Mouse (Mus musculus) embryonic facial prominence, embryonic 14.5 days (tissue): Measurements from ENCODE around the gene Fam181a. TPM values are rescaled to one million over a fixed set of nuclear protein-coding genes. Genes with fewer than 3 reads are reported as not detected.

ENCODE experiments used
- ATAC-seq: fragments of 200-750 bp; cut with Nextera tagmentation; 2 replicates; pipeline ENCODE4 v1.8.0; 2017; ENCODE audit warnings: low read depth, moderate number of reproducible peaks, moderate TSS enrichment
- DNase-seq: peaks from one replicate; pipeline ENCODE4 v3.0.0-alpha.2; 2015; ENCODE audit warnings: low spot score
- H3K27ac ChIP-seq: fragments of 300-500 bp; sonication (generic); replicated peaks from 2 replicates; pipeline ENCODE4 v1.5.1; 2014; ENCODE audit warnings: low read depth, mild to moderate bottlenecking, low read length, moderate library complexity
- H3K27me3 ChIP-seq: fragments of 300-500 bp; sonication (generic); replicated peaks from 2 replicates; pipeline ENCODE4 v1.6.1; 2014; ENCODE audit warnings: low read length; ENCODE audit not compliant: control insufficient read depth, insufficient read depth
- H3K36me3 ChIP-seq: fragments of 300-500 bp; sonication (generic); 2 replicates; pipeline ENCODE4 v1.6.1; 2014; ENCODE audit warnings: low read length, mixed read lengths; ENCODE audit not compliant: control insufficient read depth, insufficient read depth
- H3K4me1 ChIP-seq: fragments of 300-500 bp; sonication (generic); 2 replicates; pipeline ENCODE4 v1.6.1; 2014; ENCODE audit warnings: antibody characterized with exemption, low read length; ENCODE audit not compliant: control insufficient read depth, insufficient read depth
- H3K4me2 ChIP-seq: fragments of 300-500 bp; sonication (generic); 2 replicates; pipeline ENCODE4 v1.6.1; 2014; ENCODE audit warnings: low read depth, mild to moderate bottlenecking, low read length, moderate library complexity, mixed read lengths
- H3K4me3 ChIP-seq: fragments of 300-500 bp; sonication (generic); 2 replicates; pipeline ENCODE4 v1.5.1; 2014; ENCODE audit warnings: low read depth, mild to moderate bottlenecking, low read length
- H3K9ac ChIP-seq: fragments of 300-500 bp; sonication (generic); 2 replicates; pipeline ENCODE4 v1.6.1; 2014; ENCODE audit warnings: low read depth, mild to moderate bottlenecking, low read length, moderate library complexity, mixed read lengths
- H3K9me3 ChIP-seq: fragments of 300-500 bp; sonication (generic); 2 replicates; pipeline ENCODE4 v1.6.1; 2016; ENCODE audit warnings: low read length; ENCODE audit not compliant: control insufficient read depth
- WGBS: fragments of 180-500 bp; shearing (Covaris S2); extraction: QIAGEN DNeasy Blood & Tissue Kit; methylation state at CpG from one replicate; pipeline ENCODE4 v1.1.7; 2014; 5-methylcytosine and 5-hydroxymethylcytosine counted together
- polyA plus RNA-seq: library from polyadenylated mRNA; unstranded; fragments of >200 nt; fragmentation: Nextera tagmentation; extraction: Ambion mirVana; gene quantifications from 2 replicates; pipeline ENCODE4 v1.2.1, GENCODE M21; 2014

Gene Fam181a
- polyA plus RNA-seq, 1 experiment from 2014 or later, result not detected

DNA sequence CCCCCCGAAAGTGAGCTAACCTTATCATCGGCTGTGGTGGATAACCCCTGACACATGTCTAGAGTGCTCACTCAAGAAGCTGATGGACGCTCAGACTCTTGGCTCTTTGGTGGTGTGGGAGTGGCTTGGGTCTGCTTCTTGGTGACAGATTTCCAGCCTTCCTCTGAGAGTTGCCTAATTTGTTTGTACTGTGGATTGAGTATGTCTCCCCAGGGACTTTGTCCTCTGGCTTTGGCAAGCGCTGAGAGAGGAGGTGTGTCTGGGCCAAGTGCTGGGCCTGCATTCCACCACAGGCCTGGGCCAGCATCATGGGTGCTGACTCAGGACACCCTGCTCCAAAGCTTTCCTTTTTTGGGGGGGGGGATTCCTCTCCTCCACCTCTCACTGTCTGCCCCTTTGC lies 28.9 kb upstream of the Fam181a start:
- ATAC-seq, result no peak
- WGBS, result 61% methylated on average over 4 of the region's 4 CpGs

DNA sequence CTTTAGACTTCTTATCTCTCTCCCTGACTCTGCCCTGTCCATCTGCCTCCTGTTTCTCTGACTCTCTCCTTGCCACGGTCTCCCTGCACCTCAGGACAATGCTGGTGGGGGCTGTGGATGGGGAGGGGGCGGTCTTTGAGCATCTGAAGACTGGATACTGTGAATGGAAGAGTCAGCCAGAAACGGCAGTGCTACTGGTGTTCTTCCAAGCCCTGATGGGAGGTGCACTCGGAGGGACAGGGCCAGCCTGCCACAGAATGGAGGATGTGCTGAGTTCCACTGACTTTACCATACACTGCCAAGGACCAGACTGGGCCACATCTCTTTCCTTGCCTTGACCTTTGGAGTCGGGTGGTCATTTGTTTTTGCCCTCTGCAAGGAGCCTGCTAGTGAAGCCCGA lies 27.8 kb upstream of the Fam181a start:
- no peak overlapping the region for H3K4me3 ChIP-seq
- no peak overlapping the region for H3K9ac ChIP-seq
- H3K9me3 ChIP-seq, result 0 out of 2 replicates have a peak, but pooled peaks cover 1% of the 10 kb centered on the region
- no peaks in the 10 kb centered on the region for H3K27me3 ChIP-seq
- H3K4me2 ChIP-seq, result no peak overlapping the region
- ATAC-seq, result no peak
- no peak overlapping the region for H3K27ac ChIP-seq
- no peak for DNase-seq
- no peaks in the 10 kb centered on the region for H3K36me3 ChIP-seq
- 66% methylated on average over 6 of the region's 6 CpGs for WGBS
- H3K4me1 ChIP-seq, result no peaks in the 10 kb centered on the region

More for the DNA sequence above, 28.9 kb upstream of the Fam181a start:
- H3K4me3 ChIP-seq, result no peak overlapping the region
- H3K27ac ChIP-seq, result no peak overlapping the region
- no peak overlapping the region for H3K9ac ChIP-seq
- H3K9me3 ChIP-seq, result 0 out of 2 replicates have a peak, but pooled peaks cover 4% of the 10 kb centered on the region
- H3K4me2 ChIP-seq, result no peak overlapping the region
- no peaks in the 10 kb centered on the region for H3K36me3 ChIP-seq
- no peaks in the 10 kb centered on the region for H3K4me1 ChIP-seq
- no peaks in the 10 kb centered on the region for H3K27me3 ChIP-seq
- DNase-seq, result peak; percentile 29

DNA sequence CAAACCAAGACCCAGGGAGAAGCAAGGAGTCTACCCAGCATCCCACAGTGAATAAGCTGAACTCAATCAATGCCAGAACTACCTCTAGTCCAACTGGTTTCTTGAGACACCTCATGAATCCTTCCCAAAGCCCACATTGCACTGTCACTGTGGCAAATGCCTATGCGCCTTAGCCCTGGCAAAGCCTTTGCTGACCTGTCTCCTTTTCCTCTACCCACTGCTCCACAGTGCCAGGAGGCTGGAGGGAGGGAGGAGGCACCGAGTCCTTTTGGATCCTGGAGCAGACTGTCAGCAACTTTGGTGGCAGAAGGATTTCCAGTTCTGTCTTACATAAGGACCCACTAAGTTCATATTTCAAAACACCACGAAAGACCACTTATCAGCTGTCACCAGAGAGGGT lies 27.4 kb upstream of the Fam181a start:
- ATAC-seq (no peak), DNase-seq (no peak)
- 74% methylated on average over 3 of the region's 3 CpGs for WGBS
- no peak overlapping the region for H3K4me2 ChIP-seq
- no peak overlapping the region for H3K9ac ChIP-seq
- no peaks in the 10 kb centered on the region for H3K27me3 ChIP-seq
- no peaks in the 10 kb centered on the region for H3K36me3 ChIP-seq
- H3K9me3 ChIP-seq, result no peaks in the 10 kb centered on the region
- no peak overlapping the region for H3K27ac ChIP-seq
- H3K4me3 ChIP-seq, result no peak overlapping the region
- no peaks in the 10 kb centered on the region for H3K4me1 ChIP-seq

DNA sequence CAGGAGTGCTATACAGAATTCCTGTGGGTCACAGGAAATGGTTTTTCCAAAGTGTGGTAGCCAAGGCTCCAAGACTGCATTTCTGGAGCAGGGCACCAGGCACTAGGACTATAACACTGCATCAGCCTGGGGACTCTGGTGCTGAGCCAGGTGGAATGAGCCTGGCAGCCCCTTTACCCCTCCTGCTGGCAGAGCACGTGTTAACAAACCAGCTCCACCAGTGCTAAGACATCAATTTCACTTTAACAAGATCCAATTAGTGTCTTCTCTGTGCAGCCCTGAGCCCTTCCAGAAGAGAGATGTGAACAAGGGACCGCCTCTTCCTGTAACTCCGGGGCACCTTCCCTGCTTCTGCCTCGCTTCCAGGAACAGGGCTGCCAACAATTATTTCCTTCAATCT lies 23.5 kb upstream of the Fam181a start:
- Histone ChIP-seq H3K4me2 (no peak overlapping the region), H3K4me1 (no peaks in the 10 kb centered on the region), H3K27ac (no peak overlapping the region), H3K36me3 (no peaks in the 10 kb centered on the region), H3K27me3 (no peaks in the 10 kb centered on the region), H3K9me3 (no peaks in the 10 kb centered on the region), H3K4me3 (no peak overlapping the region), H3K9ac (no peak overlapping the region)
- WGBS, result 59% methylated on average over 4 of the region's 4 CpGs
- no peak for DNase-seq
- ATAC-seq, result no peak

DNA sequence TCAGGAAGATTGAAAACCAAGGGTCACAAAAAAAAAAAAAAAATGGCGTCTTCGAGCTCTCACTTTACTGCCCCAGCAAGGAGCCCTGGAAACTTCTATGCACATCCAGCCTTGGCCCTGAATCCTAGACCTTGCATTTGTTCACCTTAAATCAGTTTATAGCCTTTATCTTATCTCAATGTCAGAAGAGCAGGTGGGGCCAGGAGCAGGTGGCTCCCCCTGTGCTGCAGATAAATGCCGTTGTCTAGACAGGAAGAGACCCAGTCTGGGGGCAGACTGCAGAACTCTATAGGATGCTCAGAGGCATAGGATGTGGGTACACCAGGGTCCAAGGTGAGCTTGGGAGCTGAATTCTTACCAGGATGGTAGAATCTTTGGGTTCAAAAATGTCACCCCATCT lies 18.4 kb upstream of the Fam181a start:
- DNase-seq (no peak), ATAC-seq (no peak)
- Histone ChIP-seq H3K27ac (no peak overlapping the region), H3K9ac (no peak overlapping the region), H3K4me2 (no peak overlapping the region), H3K4me3 (no peak overlapping the region), H3K36me3 (no peaks in the 10 kb centered on the region), H3K4me1 (no peaks in the 10 kb centered on the region), H3K9me3 (no peaks in the 10 kb centered on the region), H3K27me3 (no peaks in the 10 kb centered on the region)
- 95% methylated on average over 3 of the region's 3 CpGs for WGBS

DNA sequence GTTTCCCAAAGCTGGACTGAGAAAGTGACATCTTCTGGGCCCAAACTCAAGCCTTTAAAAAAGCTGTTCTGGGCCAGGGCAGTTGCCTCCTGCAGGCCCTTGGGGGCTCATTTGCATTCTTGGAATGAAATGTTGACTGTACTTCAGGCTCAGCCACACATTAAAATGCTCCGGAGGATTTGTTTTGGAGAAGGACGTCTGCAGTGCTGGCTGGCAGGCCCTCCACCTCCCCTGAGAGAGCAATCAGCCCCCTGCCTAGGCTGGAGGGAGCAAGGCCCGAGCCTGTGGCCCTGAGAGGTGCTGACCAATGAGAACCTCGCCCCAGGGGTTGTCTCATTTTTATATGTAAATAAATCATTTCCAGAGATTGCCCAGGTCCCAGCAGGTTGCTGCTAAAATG lies 14.5 kb upstream of the Fam181a start:
- Histone ChIP-seq H3K4me2 (no peak overlapping the region), H3K27ac (no peak overlapping the region), H3K4me1 (no peaks in the 10 kb centered on the region), H3K9ac (no peak overlapping the region), H3K9me3 (no peaks in the 10 kb centered on the region), H3K4me3 (no peak overlapping the region), H3K27me3 (no peaks in the 10 kb centered on the region), H3K36me3 (no peaks in the 10 kb centered on the region)
- ATAC-seq (no peak), DNase-seq (no peak)
- WGBS, result 14% methylated on average over 3 of the region's 4 CpGs

DNA sequence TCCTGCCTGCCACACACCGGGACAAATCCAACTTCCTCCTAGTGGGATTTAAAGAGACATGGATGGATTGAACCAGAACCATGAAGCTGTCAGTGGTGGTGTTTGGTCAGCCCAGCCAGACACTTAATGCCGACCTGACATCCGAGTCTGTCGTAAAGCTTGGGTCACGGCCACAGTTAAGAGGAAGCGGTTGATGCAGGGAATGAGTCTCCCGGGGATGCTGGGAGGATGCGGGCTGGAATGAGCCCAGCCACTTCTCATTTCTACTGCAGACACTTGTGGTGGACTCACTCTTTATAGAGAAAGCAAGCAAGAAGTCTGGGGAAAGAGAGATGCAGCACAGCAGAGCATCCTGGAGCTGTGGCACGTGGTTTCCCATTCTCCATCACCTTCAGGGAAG lies 10.3 kb upstream of the Fam181a start:
- Histone ChIP-seq H3K4me3 (no peak overlapping the region), H3K4me1 (no peaks in the 10 kb centered on the region), H3K9me3 (no peaks in the 10 kb centered on the region), H3K4me2 (no peak overlapping the region), H3K27ac (no peak overlapping the region), H3K36me3 (no peaks in the 10 kb centered on the region), H3K27me3 (no peaks in the 10 kb centered on the region), H3K9ac (no peak overlapping the region)
- ATAC-seq (no peak), DNase-seq (no peak)
- WGBS, result 53% methylated on average over 9 of the region's 9 CpGs

DNA sequence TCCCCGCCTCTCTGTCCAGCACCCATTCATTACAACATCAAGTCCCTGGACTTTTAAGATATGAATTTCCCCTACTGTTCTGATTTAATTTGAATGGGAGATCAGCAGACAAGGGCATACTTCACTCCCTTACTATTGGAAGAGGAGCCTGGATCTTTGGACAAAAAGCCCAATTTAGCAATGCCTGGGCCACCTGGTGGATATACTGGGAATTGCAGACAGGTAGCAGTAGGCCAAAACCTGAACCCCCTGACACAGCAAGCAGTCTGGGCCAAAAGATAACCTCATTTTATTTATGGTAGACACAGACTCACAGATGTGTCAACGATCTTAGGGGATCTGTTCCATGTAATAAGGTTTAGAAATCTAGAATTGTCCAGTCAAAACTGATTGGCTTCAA lies 9.1 kb upstream of the Fam181a start:
- peak; percentile 32 for DNase-seq
- Histone ChIP-seq H3K9me3 (no peaks in the 10 kb centered on the region), H3K36me3 (no peaks in the 10 kb centered on the region), H3K4me1 (no peaks in the 10 kb centered on the region), H3K9ac (no peak overlapping the region), H3K4me2 (no peak overlapping the region), H3K27me3 (no peaks in the 10 kb centered on the region), H3K27ac (no peak overlapping the region), H3K4me3 (no peak overlapping the region)
- no peak for ATAC-seq
- WGBS, result 45% methylated on average over 2 of the region's 2 CpGs

DNA sequence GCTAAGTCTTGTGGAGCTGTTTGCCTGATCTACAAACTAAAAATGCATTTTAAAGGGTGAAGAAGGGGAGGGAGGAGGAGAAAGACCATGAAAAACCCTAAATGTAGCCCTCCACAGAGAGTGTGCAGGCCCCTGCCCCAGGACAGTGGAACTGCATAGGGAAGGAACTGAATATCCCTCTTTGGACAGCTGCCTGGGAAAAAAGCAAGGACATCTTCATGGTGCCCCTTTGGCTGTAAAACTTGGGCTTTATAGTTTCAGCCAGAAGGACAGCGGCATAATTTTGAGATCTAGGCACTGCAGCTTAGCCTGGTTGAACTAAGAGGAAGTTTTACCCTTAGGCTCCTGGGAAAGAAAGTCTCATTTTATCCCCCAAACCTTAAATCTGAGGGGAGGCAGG lies 7.8 kb upstream of the Fam181a start:
- ATAC-seq (no peak), DNase-seq (no peak)
- H3K9me3 ChIP-seq, result no peaks in the 10 kb centered on the region
- no peak overlapping the region for H3K4me3 ChIP-seq
- WGBS, result 85% methylated on average over 1 of the region's 1 CpGs
- no peak overlapping the region for H3K4me2 ChIP-seq
- no peak overlapping the region for H3K9ac ChIP-seq
- H3K4me1 ChIP-seq, result no peaks in the 10 kb centered on the region
- no peak overlapping the region for H3K27ac ChIP-seq
- H3K27me3 ChIP-seq, result no peaks in the 10 kb centered on the region
- no peaks in the 10 kb centered on the region for H3K36me3 ChIP-seq
